Mouse (Mus musculus) stomach, embryonic 14.5 days (tissue): ENCODE data around the gene Kifc1. TPM values are rescaled to one million over a fixed set of nuclear protein-coding genes. Genes with fewer than 3 reads are reported as not detected.

Experiments
- ATAC-seq: fragments of 200-750 bp; cut with Nextera tagmentation; 2 replicates; pipeline ENCODE4 v1.8.0; 2017; ENCODE audit warnings: low read depth, moderate TSS enrichment; ENCODE audit not compliant: insufficient number of reproducible peaks, insufficient read depth, low FRiP score
- H3K27ac ChIP-seq: fragments of 300-500 bp; sonication (generic); 2 replicates; pipeline ENCODE4 v1.5.1; 2014; ENCODE audit warnings: mild to moderate bottlenecking, low read length, moderate library complexity, mixed read lengths
- H3K27me3 ChIP-seq: fragments of 300-500 bp; sonication (generic); 2 replicates; pipeline ENCODE4 v1.6.1; 2014; ENCODE audit warnings: low read length, control low read depth, mixed read lengths; ENCODE audit not compliant: control insufficient read depth, insufficient read depth
- H3K36me3 ChIP-seq: fragments of 300-500 bp; sonication (generic); 2 replicates; pipeline ENCODE4 v1.6.1; 2014; ENCODE audit warnings: mild to moderate bottlenecking, control low read depth, low read length, moderate library complexity, mixed read lengths; ENCODE audit not compliant: control insufficient read depth, insufficient read depth
- H3K4me1 ChIP-seq: fragments of 300-500 bp; sonication (generic); 2 replicates; pipeline ENCODE4 v1.6.1; 2014; ENCODE audit warnings: low read length, control low read depth, mixed read lengths; ENCODE audit not compliant: control insufficient read depth, insufficient read depth
- H3K4me2 ChIP-seq: fragments of 300-500 bp; sonication (generic); replicated peaks from 2 replicates; pipeline ENCODE4 v1.6.1; 2014; ENCODE audit warnings: low read depth, low read length, control low read depth
- H3K4me3 ChIP-seq: fragments of 300-500 bp; sonication (generic); 2 replicates; pipeline ENCODE4 v1.5.1; 2014; ENCODE audit warnings: low read depth, low read length, control low read depth
- H3K9ac ChIP-seq: fragments of 300-500 bp; sonication (generic); replicated peaks from 2 replicates; pipeline ENCODE4 v1.6.1; 2014; ENCODE audit warnings: low read depth, mild to moderate bottlenecking, control low read depth, low read length, moderate library complexity, mixed read lengths
- H3K9me3 ChIP-seq: fragments of 300-500 bp; sonication (generic); 2 replicates; pipeline ENCODE4 v1.6.1; 2016; ENCODE audit warnings: low read depth, low read length, control low read depth; ENCODE audit not compliant: control insufficient read depth
- WGBS: fragments of 180-500 bp; shearing (Covaris S2); extraction: QIAGEN DNeasy Blood & Tissue Kit; methylation state at CpG from one replicate; pipeline ENCODE4 v1.1.7; 2014; 5-methylcytosine and 5-hydroxymethylcytosine counted together
- polyA plus RNA-seq: library from polyadenylated mRNA; unstranded; fragments of >200 nt; fragmentation: Nextera tagmentation; extraction: Ambion mirVana; gene quantifications from 2 replicates; pipeline ENCODE4 v1.2.1, GENCODE M21; 2014

The Kifc1 gene
- polyA plus RNA-seq, 1 experiment from 2014 or later = 6.8 TPM

- Histone ChIP-seq H3K4me1 (no peaks in the 10 kb centered on the region), H3K4me2 (no peak overlapping the region), H3K9ac (no peak overlapping the region), H3K36me3 (no peaks in the 10 kb centered on the region), H3K4me3 (no peak overlapping the region), H3K27ac (no peak overlapping the region), H3K9me3 (no peaks in the 10 kb centered on the region), H3K27me3 (no peaks in the 10 kb centered on the region)
- no peak for ATAC-seq
- WGBS = 83% methylated on average over 4 of the region's 4 CpGs
These were observed 32.6 kb downstream of the Kifc1 start for GRCm38 (mm10) chr17:33857816-33858215.

DNA sequence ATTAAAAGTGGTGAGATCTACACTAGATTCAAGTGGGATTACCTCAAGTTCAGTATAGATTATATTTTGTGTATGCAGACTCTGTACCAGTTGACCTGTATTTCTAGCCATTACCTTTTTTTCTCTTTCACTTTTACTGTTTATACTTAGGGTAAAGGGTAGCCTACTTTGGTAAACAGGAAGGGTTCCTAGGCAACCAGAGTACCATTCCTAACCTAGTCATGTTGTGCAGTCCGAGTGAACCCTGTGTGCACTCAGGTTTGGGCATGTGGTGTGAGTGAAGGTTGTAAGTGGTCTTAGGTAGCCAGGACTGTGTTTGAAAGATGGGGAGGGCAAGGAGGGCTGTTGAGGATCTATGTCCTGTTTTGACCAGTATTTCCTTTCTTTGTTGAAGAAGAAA lies 39.1 kb downstream of the Kifc1 start:
- Histone ChIP-seq H3K9ac (no peak overlapping the region), H3K4me1 (no peaks in the 10 kb centered on the region), H3K9me3 (no peaks in the 10 kb centered on the region), H3K27ac (no peak overlapping the region), H3K4me2 (no peak overlapping the region), H3K36me3 (peaks cover 5% of the 10 kb centered on the region; the same call in 1 of the 2 replicates), H3K27me3 (no peaks in the 10 kb centered on the region), H3K4me3 (no peak overlapping the region)
- ATAC-seq = no peak
- 51% methylated on average over 1 of the region's 1 CpGs for WGBS

DNA sequence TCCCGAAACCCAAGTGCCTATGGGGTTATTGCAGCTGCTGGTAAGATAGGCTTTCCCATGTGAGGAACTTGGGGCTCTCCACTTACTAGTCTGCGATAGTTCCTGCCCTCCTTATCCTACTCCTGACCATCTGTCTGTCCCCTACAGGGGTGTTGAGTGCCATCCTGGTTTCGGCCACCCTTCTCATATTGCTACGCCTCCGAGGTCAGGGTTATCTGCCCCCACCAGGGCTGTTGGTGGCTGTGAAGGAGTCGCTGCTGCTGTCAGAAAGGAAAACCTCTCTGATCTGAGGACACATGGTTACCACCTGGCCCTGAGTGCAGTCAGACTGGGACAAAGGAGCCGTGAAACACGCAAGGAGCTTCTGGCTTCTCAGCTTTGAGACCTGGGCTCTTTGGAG lies 42.3 kb downstream of the Kifc1 start:
- peaks cover 5% of the 10 kb centered on the region for H3K36me3 ChIP-seq
- H3K27ac ChIP-seq = no peak overlapping the region
- no peak for ATAC-seq
- no peak overlapping the region for H3K4me3 ChIP-seq
- peaks cover 4% of the 10 kb centered on the region; the same call in 1 of the 2 replicates for H3K4me1 ChIP-seq
- H3K9me3 ChIP-seq = no peaks in the 10 kb centered on the region
- no peaks in the 10 kb centered on the region for H3K27me3 ChIP-seq
- H3K4me2 ChIP-seq = no peak overlapping the region
- 81% methylated on average over 8 of the region's 8 CpGs for WGBS
- H3K9ac ChIP-seq = no peak overlapping the region

- H3K9ac ChIP-seq = 0 out of 2 replicates have a peak overlapping the region, but pooled peaks have one; percentile 45
- H3K27me3 ChIP-seq = no peaks in the 10 kb centered on the region
- no peaks in the 10 kb centered on the region for H3K9me3 ChIP-seq
- no peak overlapping the region for H3K4me3 ChIP-seq
- peaks cover 1% of the 10 kb centered on the region for H3K36me3 ChIP-seq
- no peak overlapping the region for H3K4me2 ChIP-seq
- H3K4me1 ChIP-seq = peaks cover 4% of the 10 kb centered on the region; the same call in 1 of the 2 replicates
- 85% methylated on average over 1 of the region's 1 CpGs for WGBS
- H3K27ac ChIP-seq = no peak overlapping the region
- ATAC-seq = no peak
These were observed 46.3 kb downstream of the Kifc1 start for GRCm38 (mm10) chr17:33844196-33844595.

GRCm38 (mm10) chr17:33842966-33843795 lies 47.3 kb downstream of the Kifc1 start, which contains the start of gene Cd320:
Cd320 (plus strand) TSS chr17:33843091.
- peak; percentile 90 for ATAC-seq
- Histone ChIP-seq H3K9me3 (no peaks in the 10 kb centered on the region), H3K9ac (peak within 1 kb of the TSS; percentile 45), H3K27me3 (no peaks in the 10 kb centered on the region), H3K4me1 (peaks cover 4% of the 10 kb centered on the region; the same call in 1 of the 2 replicates), H3K36me3 (peaks cover 9% of the 10 kb centered on the region), H3K27ac (peak within 1 kb of the TSS; percentile 33; the same call in 1 of the 2 replicates), H3K4me2 (peak within 1 kb of the TSS; percentile 91), H3K4me3 (peak within 1 kb of the TSS; percentile 61)
- WGBS = under 1% methylated on average over 45 of the region's 45 CpGs

DNA sequence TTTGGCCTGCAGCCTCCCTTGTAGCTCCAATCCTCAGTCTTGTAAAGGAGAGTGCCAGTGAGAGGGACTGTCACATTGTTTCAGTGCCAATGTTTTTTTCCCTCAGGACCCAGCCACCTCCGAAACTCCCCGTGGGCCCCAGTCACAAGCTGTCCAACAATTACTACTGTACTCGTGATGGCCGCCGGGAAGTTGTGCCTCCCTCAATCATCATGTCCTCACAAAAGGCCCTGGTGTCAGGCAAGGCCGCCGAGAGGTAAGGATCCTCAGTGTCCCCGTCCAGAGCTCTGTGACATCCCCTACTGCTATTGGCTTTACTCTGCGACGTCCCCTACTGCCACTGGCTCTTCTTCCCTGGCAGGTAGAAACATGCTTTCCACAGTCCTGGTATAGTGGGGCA lies 60.9 kb downstream of the Kifc1 start:
- Histone ChIP-seq H3K27ac (no peak overlapping the region), H3K9ac (no peak overlapping the region), H3K27me3 (no peaks in the 10 kb centered on the region), H3K36me3 (peaks cover 41% of the 10 kb centered on the region), H3K4me2 (no peak overlapping the region), H3K9me3 (no peaks in the 10 kb centered on the region), H3K4me1 (peaks cover 3% of the 10 kb centered on the region; the same call in 1 of the 2 replicates), H3K4me3 (no peak overlapping the region)
- whole genome bisulfite sequencing = 90% methylated on average over 10 of the region's 10 CpGs
- ATAC-seq = no peak

DNA sequence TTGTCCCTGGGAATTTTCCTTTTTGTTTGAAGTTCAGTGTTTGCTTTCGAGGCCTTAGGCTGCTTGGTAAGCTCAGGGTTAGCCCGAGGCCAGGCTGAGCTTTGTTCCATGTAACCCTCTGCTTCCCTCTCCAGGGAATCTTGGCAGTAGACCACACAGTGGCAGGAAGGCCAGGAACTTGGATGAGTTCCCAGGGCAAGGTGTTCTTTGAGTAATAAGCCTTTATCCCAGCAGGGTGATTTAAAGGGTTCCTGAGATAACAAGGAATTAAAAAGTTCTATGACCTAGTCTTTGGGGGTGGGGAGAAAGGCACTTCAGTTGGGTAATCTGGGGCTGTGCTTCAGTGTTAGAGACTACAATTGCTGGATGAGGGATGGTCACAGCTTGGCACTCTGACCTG lies 61.6 kb downstream of the Kifc1 start:
- ATAC-seq = no peak
- Histone ChIP-seq H3K9ac (no peak overlapping the region), H3K27me3 (no peaks in the 10 kb centered on the region), H3K4me2 (no peak overlapping the region), H3K4me1 (peaks cover 3% of the 10 kb centered on the region; the same call in 1 of the 2 replicates), H3K9me3 (no peaks in the 10 kb centered on the region), H3K36me3 (peaks cover 36% of the 10 kb centered on the region), H3K27ac (no peak overlapping the region), H3K4me3 (no peak overlapping the region)
- WGBS = 57% methylated on average over 2 of the region's 2 CpGs

DNA sequence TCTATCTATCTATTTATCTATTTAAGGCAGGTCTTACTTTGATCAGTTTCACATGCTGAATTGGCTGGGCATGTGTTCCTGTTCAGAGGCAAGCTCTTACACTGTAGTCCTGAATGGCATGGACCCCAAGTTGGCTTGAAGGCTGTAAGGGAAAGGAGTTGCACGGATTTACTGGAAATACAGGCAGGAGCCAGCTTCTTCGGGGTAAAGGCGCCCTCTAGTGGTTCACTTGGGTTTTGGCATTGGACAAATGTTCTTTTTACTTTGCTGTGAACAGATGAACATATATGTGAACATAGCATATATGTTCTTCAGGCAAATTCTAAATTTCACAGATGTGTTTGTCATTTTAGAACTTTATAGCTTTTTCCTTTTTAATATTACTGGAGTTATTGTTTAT lies 63.6 kb downstream of the Kifc1 start:
- WGBS = 0% methylated on average over 3 of the region's 3 CpGs
- H3K27ac ChIP-seq = no peak overlapping the region
- H3K9ac ChIP-seq = no peak overlapping the region
- no peak overlapping the region for H3K4me2 ChIP-seq
- no peak overlapping the region for H3K4me3 ChIP-seq
- peaks cover 12% of the 10 kb centered on the region for H3K4me1 ChIP-seq
- peaks cover 30% of the 10 kb centered on the region for H3K36me3 ChIP-seq
- H3K27me3 ChIP-seq = no peaks in the 10 kb centered on the region
- no peaks in the 10 kb centered on the region for H3K9me3 ChIP-seq
- ATAC-seq = no peak
